Mouse (Mus musculus): Measurements from ENCODE around the gene Plagl2.
A peak's percentile ranks its signal among the peaks of the same experiment; 100 is the strongest.
"Not testable (repeated sequence)": the region's sequence is repeated elsewhere in the genome, so short reads cannot be mapped to it uniquely, and the experiment has no call there.

Plagl2 gene

GRCm38 (mm10) chr2:153241250-153242014, at the start of gene Plagl2, which contains the start of gene Pofut1:
TSS of gene Plagl2 (minus strand) at chr2:153241426.
TSS of gene Pofut1 (plus strand) at chr2:153241533.
- peak; percentile 90 for DNase-seq (ENCODE audit: low spot score)

DNA sequence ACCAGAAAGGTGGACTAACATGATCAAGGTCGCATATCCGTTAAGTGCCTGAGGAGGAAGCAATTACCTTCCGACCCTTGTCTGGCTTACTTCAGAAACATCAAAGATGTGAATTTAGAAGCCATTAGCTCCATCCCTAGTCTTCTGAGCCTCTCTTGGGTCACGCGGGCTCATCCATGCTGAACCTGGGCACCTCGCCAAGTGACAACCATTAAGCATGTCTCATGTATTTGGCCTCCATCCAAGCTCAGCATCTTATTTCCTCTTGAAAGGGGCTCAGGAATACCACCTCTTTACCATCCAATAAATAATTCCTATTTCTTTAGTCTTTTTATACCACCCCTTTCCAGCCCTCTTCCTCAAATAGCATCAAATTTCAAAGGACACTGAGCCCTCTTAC, 46.6 kb upstream of the Plagl2 start:
- no peak for DNase-seq (ENCODE audit: low spot score)

GRCm38 (mm10) chr2:153286524-153286923, 45.3 kb upstream of the Plagl2 start:
- no peak for DNase-seq (ENCODE audit: low spot score)

DNA sequence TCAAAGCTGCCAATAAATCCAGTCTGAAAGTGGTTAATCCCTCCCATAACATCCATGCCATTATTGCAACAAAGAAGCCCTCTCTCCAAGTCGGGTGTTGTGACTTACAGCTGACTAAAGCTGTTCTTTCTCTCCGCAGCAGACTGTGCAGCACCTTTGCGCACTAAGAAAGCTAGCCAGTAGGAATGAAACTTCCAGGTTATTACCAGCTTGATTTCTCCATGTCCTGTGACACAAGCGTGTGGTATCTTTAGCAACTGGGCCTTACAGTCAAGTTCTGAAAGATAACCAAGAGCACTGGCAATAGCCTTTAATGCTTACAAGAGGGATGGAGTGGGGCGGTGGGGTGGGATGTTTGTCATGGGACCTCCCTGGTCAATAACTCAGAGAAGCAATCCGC, 42.7 kb upstream of the Plagl2 start:
- DNase-seq (ENCODE audit: low spot score) = no peak

GRCm38 (mm10) chr2:153278357-153278756, 37.1 kb upstream of the Plagl2 start:
- no peak for DNase-seq (ENCODE audit: low spot score)

GRCm38 (mm10) chr2:153276846-153277245, 35.6 kb upstream of the Plagl2 start:
- DNase-seq (ENCODE audit: low spot score) = not testable (repeated sequence)

DNA sequence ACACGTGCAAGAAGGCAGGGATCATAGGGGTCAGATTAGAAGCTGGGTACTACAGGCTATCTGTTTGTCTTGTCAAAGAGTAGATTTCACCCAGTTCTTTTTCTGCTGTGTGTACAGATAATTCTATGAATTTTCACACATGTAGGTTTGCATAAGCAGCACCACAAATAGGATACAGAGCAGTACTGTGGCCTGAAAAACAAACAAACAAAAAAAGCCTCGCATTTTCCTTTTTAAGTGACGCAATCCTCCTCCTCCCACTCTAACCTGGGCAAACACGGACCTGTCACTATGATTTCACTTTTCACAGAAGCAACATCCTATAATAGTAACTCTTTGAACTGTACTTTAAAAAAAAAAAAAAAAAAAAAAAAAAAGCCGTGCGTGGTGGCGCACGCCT, 35.2 kb upstream of the Plagl2 start:
- DNase-seq (ENCODE audit: low spot score) = no peak

GRCm38 (mm10) chr2:153275577-153275976, 34.4 kb upstream of the Plagl2 start:
- DNase-seq (ENCODE audit: low spot score) = not testable (repeated sequence)

DNA sequence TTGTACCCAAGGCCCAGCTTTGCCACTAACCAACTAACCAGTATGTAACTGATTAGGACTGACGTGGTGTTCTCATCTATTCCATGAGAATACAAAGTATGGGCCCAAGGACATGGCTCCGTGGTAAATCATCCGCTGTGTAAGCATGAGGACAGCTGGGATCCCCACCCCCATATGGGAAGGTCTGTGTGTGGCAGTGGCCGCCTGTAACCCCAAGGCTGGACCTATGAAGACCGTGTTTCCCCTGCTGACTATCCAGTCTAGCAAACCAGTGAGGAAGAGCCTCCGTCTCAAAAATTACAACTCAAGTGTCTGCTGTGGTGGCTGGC, 33.7 kb upstream of the Plagl2 start:
- DNase-seq (ENCODE audit: low spot score) = no peak

DNA sequence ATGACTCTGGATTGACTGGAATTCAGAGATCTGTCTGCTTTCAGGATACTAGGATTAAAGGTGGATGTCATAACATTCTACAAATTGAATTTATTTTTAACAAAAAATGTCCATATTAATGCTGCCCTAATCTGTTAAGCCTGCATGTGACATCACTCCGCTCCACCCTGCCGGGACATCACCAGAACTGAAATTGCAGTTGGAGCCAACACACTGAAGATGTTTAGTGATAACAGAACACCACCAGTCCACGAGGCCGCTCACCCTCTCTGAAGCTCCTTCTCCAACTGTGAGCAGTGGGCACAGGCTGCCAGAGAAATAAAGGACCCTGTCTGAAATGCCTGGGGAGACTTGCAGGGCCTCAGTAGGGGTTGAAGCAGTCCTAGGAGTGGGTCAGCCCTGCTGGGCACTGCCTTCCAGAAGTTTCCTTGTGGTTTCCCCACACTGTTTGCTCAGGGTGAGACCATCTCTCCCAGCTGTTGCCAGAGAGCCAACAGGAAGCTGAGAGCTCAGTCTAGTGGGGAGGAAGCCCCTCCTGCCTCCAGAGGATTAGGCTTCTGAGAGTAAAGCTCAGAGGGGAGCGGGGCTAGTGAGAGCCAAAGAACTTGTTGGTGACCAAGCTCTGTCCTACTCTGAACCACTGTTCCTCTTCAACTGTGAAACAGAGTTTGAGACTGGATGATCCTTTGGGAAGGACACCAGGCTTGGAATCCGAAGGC, 33.1 kb upstream of the Plagl2 start:
- DNase-seq (ENCODE audit: low spot score) = not testable (repeated sequence)

GRCm38 (mm10) chr2:153270231-153270915, 29.1 kb upstream of the Plagl2 start:
- DNase-seq (ENCODE audit: low spot score) = not testable (repeated sequence)

DNA sequence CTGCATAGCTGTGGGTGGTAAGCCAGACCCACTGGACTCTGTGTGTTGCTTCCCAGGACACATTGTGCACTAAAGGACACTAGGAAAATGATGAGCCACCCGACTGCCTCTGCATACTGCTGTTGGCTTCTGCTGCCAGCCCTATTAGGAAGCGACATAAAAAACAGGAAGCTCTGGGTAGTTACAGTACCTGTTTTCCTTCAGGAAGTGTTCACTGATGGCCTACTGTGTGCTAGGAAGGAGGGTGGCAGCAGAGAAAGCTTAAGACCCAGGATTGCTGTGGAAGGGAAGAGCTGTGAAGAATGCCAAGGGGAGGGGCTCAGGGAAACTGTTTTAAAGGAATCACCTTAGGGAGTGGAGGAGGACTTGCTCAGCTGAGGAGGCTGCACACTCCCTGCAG, 26.1 kb upstream of the Plagl2 start:
- DNase-seq (ENCODE audit: low spot score) = no peak

DNA sequence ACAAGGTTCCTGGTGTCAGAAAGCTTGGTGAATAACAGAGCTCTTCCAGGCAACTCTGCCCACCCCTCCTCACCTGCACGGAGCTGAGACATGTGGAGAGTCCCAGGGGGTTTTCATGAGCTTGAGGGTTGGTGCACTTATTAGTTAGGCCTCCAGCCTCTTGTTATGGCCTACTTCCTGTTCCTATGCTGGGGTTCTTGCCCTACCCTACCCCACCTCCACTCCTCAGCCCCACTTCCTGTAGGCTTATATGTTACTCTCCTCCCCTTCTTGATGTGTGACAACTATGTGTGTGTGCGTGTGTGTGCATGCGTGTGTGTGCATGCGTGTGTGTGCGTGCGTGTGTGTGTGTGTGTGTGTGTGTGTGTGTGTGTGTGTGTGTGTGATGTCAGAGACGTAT, 21.8 kb upstream of the Plagl2 start:
- DNase-seq (ENCODE audit: low spot score) = no peak

DNA sequence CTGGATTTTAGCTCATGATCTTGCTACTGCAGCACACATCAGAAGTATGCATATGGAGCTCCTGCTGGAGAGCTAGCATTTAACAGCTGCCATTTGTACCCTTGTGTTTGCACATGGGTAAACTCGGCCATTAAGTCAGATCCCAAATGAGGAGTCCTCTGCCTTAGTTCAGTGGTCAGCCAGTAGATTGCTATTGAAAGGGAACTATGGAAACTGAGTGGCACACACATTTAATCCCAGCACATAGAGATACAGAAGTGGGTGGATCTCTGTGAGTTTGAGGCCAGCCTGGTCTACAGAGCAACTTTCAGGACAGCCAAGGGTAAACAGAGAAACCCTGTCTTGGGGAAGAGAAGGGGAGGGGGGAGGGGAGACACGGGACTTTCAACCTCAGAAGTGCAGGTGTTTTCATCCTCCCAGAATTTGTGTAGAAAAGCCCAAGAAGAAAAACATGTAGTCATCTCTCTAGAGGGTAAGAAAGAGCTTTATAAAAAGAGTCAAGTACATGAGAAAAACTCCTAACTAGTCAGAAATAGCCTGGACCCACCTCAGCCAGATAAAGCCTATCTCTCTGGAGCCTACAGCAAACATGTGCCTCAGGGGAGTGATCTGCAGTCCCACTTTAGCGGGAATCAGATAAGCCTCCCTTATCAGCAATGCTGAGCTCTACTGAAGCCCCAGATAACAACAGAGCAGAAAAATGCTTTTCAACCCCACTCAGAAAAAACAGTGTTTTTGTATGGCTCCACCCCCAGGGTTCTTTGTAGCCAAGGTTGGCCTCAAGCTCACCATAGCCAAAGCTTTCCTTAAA, 18.8 kb upstream of the Plagl2 start:
- no peak for DNase-seq (ENCODE audit: low spot score)

DNA sequence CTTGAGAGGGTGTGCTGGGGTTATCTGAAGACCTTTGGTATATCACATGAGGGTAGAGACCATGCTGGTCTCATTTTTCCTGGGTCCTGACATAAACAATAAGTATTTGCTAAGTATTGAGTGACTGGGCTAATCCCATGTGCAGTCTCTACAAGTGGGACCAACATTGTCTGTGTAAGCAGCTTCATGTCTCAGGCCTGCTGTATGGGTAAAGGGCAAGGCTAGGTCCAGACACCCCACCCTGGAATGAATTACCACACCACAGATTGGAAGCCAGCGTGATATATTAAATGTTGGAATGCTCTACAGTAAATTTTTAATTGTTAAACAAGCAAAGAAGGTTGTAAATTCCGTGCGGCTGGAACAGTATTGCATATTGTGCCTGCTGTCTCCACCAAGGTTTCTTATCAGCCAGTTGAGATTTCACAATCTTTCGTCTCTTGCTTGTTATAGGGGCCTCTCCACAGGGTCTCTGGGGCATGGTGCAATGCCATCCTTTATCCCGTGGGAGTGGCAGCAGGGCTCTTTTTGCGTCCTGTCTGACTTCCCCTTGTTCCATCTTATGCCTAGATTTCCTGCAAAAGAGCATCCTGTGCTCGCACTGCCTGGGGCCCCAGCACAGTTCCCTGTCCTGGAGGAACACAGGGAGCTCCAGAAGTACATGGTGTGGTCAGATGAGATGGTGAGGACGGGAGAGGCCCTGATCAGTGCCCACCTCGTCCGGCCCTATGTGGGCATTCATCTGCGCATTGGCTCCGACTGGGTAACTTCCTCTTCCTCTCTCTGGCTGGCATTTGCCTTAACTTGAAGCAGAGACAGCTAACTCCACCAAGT, 18.0 kb upstream of the Plagl2 start:
- no peak for DNase-seq (ENCODE audit: low spot score)

DNA sequence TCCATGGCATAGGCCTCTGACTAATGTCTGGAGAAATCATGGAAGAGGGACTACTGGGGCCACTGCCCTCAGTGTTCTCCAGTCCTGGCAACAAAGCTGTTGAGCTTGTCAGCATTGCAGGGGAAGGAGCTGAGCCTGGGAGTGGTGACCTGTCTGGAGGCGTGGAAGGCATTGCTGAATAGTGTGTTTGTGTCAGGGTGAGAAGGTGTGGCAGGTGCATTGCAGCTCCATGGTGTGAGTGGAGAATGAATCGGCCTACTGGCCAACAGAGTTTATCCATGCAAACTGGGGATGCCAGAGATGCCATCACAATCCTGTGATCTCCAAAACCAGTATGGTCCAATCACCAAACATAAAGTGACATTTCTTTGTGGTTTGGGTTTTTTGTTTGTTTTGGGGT, 15.4 kb upstream of the Plagl2 start:
- no peak for DNase-seq (ENCODE audit: low spot score)

DNA sequence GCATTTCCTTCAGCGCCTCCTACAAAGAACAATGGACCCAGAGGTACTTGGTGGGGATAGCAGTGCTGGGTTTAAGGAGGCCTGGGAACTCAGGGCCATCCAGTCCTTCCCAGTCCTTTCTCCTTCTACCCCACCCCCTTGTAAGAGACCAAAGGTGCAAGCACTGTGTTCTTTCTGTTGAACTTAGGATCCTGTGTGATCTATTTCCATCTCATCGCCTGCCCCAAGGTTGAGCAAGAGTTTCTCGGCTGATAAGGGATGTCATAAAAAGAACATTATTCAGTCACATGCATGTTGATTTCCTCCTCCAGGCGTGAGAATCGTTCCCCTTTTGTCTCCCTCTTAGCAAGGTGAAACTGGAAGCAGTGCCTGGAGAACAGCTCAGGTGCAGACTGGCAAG, 8.5 kb upstream of the Plagl2 start:
- no peak for DNase-seq (ENCODE audit: low spot score)

- no peak for DNase-seq (ENCODE audit: low spot score)
Observed at GRCm38 (mm10) chr2:153242156-153242555, 930 bp upstream of the Plagl2 start.

DNA sequence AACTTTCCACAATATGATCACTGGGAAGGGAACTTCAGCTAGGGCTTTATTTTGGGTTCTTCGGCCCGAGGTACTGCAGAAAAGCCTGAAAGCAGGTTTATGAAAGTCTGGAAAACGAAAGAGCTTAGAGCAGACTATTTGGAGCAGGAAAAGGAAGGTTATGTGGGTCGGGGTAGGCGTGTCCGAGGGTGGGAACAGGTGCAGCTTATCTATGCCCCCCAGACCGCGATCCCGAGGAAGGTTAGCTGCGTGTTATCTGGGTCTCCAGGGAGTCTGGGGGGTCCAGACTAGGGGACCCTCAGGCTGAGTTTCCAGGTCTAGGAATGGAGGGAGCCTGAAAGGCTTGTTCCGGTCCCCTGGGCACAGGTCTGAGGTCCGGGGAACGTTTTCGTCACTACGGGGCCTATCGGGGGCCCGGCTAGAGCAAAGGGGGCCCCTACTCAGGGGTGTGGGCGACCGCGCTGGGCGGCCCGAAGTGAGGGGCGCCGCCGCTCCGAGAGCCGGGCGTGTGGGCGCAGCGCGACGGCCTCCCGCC, 458 bp downstream of the Plagl2 start:
- DNase-seq (ENCODE audit: low spot score) = no peak

DNA sequence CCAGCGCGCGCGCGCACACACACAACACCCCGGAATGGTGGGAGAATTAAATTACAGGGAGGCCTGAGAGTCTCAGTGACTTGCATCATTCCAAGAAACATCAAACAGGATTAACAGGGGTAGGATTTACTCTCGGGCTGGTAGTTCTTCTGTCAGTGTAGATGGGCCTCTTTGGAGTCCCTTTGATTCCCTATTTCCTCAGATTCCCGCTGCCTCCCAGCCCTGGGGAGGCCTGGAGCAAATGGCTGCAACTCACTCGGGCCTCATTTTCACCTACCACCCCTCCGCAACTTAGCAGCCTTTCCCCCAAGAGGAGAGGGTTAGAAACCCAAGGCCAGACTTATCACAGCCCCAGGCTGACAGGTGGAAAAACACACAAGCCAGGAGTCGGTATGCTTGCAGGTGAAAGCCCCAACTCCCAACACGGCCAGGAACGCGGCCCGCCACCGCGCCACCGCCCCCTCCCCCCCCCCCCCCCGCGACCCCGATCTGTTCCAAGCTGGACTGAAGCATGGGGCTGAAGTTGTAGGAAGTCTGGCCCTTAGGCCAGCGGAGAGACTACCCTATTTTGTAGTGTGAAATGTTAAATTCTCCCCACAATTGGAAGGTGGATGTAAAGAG, 1.3 kb downstream of the Plagl2 start:
- no peak for DNase-seq (ENCODE audit: low spot score)
